Mouse (Mus musculus): ENCODE results near the gene Cdkl3.

GRCm38 (mm10) chr11:52073528-52074170 is 69.6 kb downstream of the Cdkl3 start:
- TF ChIP-seq GATA1 (IDR thresholded peaks at IDR 0.05; ENCODE audit: borderline replicate concordance, low read length), result no peak
- TF ChIP-seq FLI1 (IDR thresholded peaks at IDR 0.05; ENCODE audit: low read length), result no peak

Measured in megakaryocyte, embryonic 14.5 days (primary cell).